24 mouse cellular contexts compared by ENCODE assay signal in the genomic region with DNA sequence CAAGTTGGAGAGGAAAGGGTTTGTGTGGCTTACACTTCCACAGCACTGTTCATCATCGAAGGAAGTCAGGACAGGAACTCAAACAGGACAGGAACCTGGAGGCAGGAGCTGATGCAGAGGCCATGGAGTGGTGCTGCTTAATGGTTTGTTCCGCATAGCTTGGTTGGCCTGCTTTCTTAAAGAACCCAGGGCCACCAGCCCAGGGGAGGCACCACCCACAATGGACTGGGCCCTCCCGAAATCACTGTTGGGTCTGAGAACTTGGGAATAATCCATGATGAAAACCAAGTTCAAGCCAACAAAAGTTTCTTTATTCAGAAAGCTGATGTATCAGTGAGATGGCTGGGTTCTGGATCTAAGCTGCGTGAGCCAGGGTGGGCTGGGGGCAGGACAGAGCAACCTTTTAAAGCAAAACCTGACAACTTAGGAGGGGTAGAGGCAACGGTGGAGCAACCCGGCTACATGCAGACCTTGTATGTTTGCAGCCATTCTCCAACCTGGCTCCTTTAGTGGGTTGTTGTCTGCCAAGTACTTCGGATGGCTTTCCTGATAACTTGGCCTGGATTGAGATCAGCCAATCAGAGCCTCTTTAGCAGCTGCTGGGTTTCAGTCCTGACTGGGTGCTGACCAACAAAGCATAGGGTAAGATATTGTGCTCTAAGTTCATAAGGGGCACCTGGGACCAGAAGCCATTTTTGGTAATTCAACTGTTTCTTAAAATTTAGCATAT. TPM values are rescaled to one million over a fixed set of nuclear protein-coding genes. Genes with fewer than 3 reads are reported as not detected.
A peak's percentile ranks its signal among the peaks of the same experiment; 100 is the strongest.
DNase-seq lines count a peak whose midpoint lies in the region; ATAC-seq and TF ChIP-seq lines count a peak whose summit lies in the region.
"Had no signal": no experiment of that assay in that cellular context is flagged by ENCODE, and none has a peak within 500 bp of the region (broad histone marks: within the 10 kb centered on the region; RNA-seq: fewer than 3 reads in every experiment).

No protein-coding gene starts in this region.

- TF ChIP-seq CTCF in layer of hippocampus, adult 2 months (conservative IDR thresholded peaks at IDR 0.05), result no peak

- no peak overlapping the region for H3K4me2 ChIP-seq in forebrain, embryonic 11.5 days (ENCODE audit: low read depth, low read length, severe bottlenecking)
- no peak overlapping the region for H3K4me2 ChIP-seq in forebrain, embryonic 14.5 days (ENCODE audit: low read length)

- H3K36me3 ChIP-seq in forebrain, embryonic 11.5 days (ENCODE audit: control insufficient read depth, insufficient read depth, low read length), result no peaks in the 10 kb centered on the region
- no peaks in the 10 kb centered on the region for H3K36me3 ChIP-seq in forebrain, embryonic 14.5 days (ENCODE audit: control insufficient read depth, insufficient read depth, low read length)
- no peaks in the 10 kb centered on the region for H3K36me3 ChIP-seq in heart, embryonic 10.5 days
- H3K36me3 ChIP-seq: G1E had no signal

- H3K9me3 ChIP-seq in forebrain, embryonic 11.5 days (ENCODE audit: control insufficient read depth, low read length), result no peaks in the 10 kb centered on the region; the same call in 1 of the 2 replicates
- peaks cover 13% of the 10 kb centered on the region for H3K9me3 ChIP-seq in forebrain, embryonic 14.5 days (replicated peaks; ENCODE audit: control insufficient read depth, low read length)
- H3K9me3 ChIP-seq in heart, embryonic 10.5 days, result no peaks in the 10 kb centered on the region

- no peaks in the 10 kb centered on the region for H3K27me3 ChIP-seq in forebrain, embryonic 11.5 days (ENCODE audit: control insufficient read depth, insufficient read depth, low read length)
- no peaks in the 10 kb centered on the region for H3K27me3 ChIP-seq in forebrain, embryonic 14.5 days (replicated peaks; ENCODE audit: control insufficient read depth, insufficient read depth, low read length)
- no peaks in the 10 kb centered on the region for H3K27me3 ChIP-seq in heart, embryonic 10.5 days (ENCODE audit: insufficient read depth, poor library complexity, severe bottlenecking)
- H3K27me3 ChIP-seq: Patski had no signal

- intact Hi-C loops in heart, postnatal 10 days (cut with DNase I), result no loop called here

- ATAC-seq in forebrain, embryonic 11.5 days (replicated peaks; ENCODE audit: low FRiP score), result no peak
- ATAC-seq in forebrain, embryonic 14.5 days, result no peak
- ATAC-seq: activated CD4-positive, CD25-positive, alpha-beta regulatory T cell, adult 4 months; CD4-positive, CD25-positive, alpha-beta regulatory T cell, adult 4 months; Patski had no signal

- no peak overlapping the region for H3K27ac ChIP-seq in forebrain, embryonic 11.5 days (ENCODE audit: low read depth, low read length)
- H3K27ac ChIP-seq in forebrain, embryonic 14.5 days (ENCODE audit: low read depth, low read length), result no peak overlapping the region
- H3K27ac ChIP-seq in heart, embryonic 10.5 days, result no peak overlapping the region
- H3K27ac ChIP-seq in layer of hippocampus, adult 2 months, result 0 out of 2 replicates have a peak overlapping the region, but pooled peaks have one; percentile 74

- H3K4me3 ChIP-seq in forebrain, embryonic 11.5 days (ENCODE audit: low read depth, low read length), result no peak overlapping the region
- no peak overlapping the region for H3K4me3 ChIP-seq in forebrain, embryonic 14.5 days (ENCODE audit: low read depth, low read length)
- H3K4me3 ChIP-seq in heart, embryonic 10.5 days, result no peak overlapping the region
- H3K4me3 ChIP-seq in layer of hippocampus, adult 2 months, result no peak overlapping the region

- DNase-seq in forebrain, embryonic 11.5 days (ENCODE audit: low spot score), result peak; percentile 23
- DNase-seq in forebrain, embryonic 14.5 days (ENCODE audit: low spot score), result no peak
- DNase-seq in heart, adult 11 months, result peak; percentile 68
- no peak for DNase-seq in heart, adult 8-10 months (ENCODE audit: low spot score)
- DNase-seq in heart, embryonic 10.5 days (ENCODE audit: low spot score), result peak; percentile 56
- DNase-seq in heart, postnatal 10 days, result no peak
- DNase-seq in layer of hippocampus, adult 2 months (ENCODE audit: low spot score in 2 of 2), result no peak
- no peak for DNase-seq in layer of hippocampus, postnatal 25 days (ENCODE audit: extremely low spot score in 1 of 2, low spot score in 1 of 2)
- DNase-seq: adrenal gland, adult 2 months; adrenal gland, adult 8-10 months; adrenal gland, postnatal 10 days; adrenal gland, postnatal 14 days; adrenal gland, postnatal 25 days; adrenal gland, postnatal 36 days; B cell, adult 2 months; cerebellum, adult 11 months; cerebellum, adult 11-12 months had no signal

- no peaks in the 10 kb centered on the region for H3K4me1 ChIP-seq in forebrain, embryonic 11.5 days (replicated peaks; ENCODE audit: control insufficient read depth, insufficient read depth, low read length)
- no peaks in the 10 kb centered on the region for H3K4me1 ChIP-seq in forebrain, embryonic 14.5 days (ENCODE audit: control insufficient read depth, insufficient read depth, low read length)
- no peaks in the 10 kb centered on the region for H3K4me1 ChIP-seq in heart, embryonic 10.5 days

- H3K9ac ChIP-seq in forebrain, embryonic 11.5 days (ENCODE audit: low read length), result no peak overlapping the region
- no peak overlapping the region for H3K9ac ChIP-seq in forebrain, embryonic 14.5 days (ENCODE audit: low read length)

- 91% methylated on average over 7 of the region's 7 CpGs for WGBS in forebrain, embryonic 11.5 days
- WGBS in forebrain, embryonic 14.5 days, result 97% methylated on average over 7 of the region's 7 CpGs
- WGBS in heart, embryonic 10.5 days, result 88% methylated on average over 7 of the region's 7 CpGs

RNA-seq across cellular contexts. Expression of a gene that starts 13.8 kb away (rescaled TPM):
- polyA plus RNA-seq in forebrain, embryonic 11.5 days (2014; fragmentation: Nextera tagmentation; extraction: Ambion mirVana), result 4.8 and 5.1 TPM in 2 replicates
- polyA plus RNA-seq in forebrain, embryonic 14.5 days (2014; fragmentation: Nextera tagmentation; extraction: Ambion mirVana), result 5.3 and 6.1 TPM in 2 replicates
- total RNA-seq in heart, adult 8-10 months (2022), result under 1 TPM; 0.25 to 0.57 (median 0.54) TPM
- 0.69 and 2.0 TPM in 2 replicates for polyA plus RNA-seq in heart, embryonic 10.5 days (2016; fragmentation: Nextera tagmentation; extraction: Ambion mirVana)
- total RNA-seq in heart, postnatal 10 days (2021), result under 1 TPM; 0.50 to 0.53 TPM
- 100 to 1,000 TPM; 103 to 107 TPM for total RNA-seq in layer of hippocampus, adult 2 months (2021)
- 100 to 1,000 TPM in 1 of 2 experiments, 10 to 100 TPM in 1; 97.5 to 111 TPM for total RNA-seq in layer of hippocampus, postnatal 25 days (2021)
- total RNA-seq: CH12.LX, MEL had no signal
- polyA plus RNA-seq: activated CD4-positive, CD25-positive, alpha-beta regulatory T cell, adult 4 months; C2C12; CD4-positive, CD25-positive, alpha-beta regulatory T cell, adult 4 months; G1E had no signal

Comparison
In these comparisons a context has a peak if more than half of its experiments do, and no peak if none do; other contexts are left out.
1. DNase-seq: peak in forebrain, embryonic 11.5 days (single experiment), heart, adult 11 months (single experiment) and heart, embryonic 10.5 days (single experiment); none in forebrain, embryonic 14.5 days (single experiment), heart, adult 8-10 months (single experiment), heart, postnatal 10 days (0 of 2), layer of hippocampus, adult 2 months (0 of 2) and layer of hippocampus, postnatal 25 days (0 of 2).
2. RNA of a gene that starts 13.8 kb away (total RNA-seq): 97.5 to 111 TPM in layer of hippocampus, postnatal 25 days and 103 to 107 TPM in layer of hippocampus, adult 2 months; 0.25 to 0.57 TPM in heart, adult 8-10 months and 0.50 to 0.53 TPM in heart, postnatal 10 days; every median in the first group is over 10 times any median in the second.